Mouse (Mus musculus): ENCODE measurements around the gene Mst1. TPM values are rescaled to one million over a fixed set of nuclear protein-coding genes. Genes with fewer than 3 reads are reported as not detected.

Mst1 gene
- total and polyA plus RNA-seq, 2 experiments from 2014 or later, result not detected

GRCm38 (mm10) chr9:108063361-108063760 is 16.9 kb upstream of the Mst1 start:
- no peak overlapping the region for H3K9ac ChIP-seq (replicated peaks; ENCODE audit: low read length, poor library complexity, severe bottlenecking)
- no peak for TF ChIP-seq CTCF (IDR thresholded peaks at IDR 0.05)
- no peak overlapping the region for H3K4me3 ChIP-seq (ENCODE audit: low read depth, low read length)
- ATAC-seq (ENCODE audit: low FRiP score) (no peak), DNase-seq (ENCODE audit: low spot score) (no peak)
- H3K9me3 ChIP-seq (ENCODE audit: low read length), result no peaks in the 10 kb centered on the region
- peaks cover 63% of the 10 kb centered on the region for H3K36me3 ChIP-seq (ENCODE audit: insufficient read depth, low read length)
- H3K27ac ChIP-seq (ENCODE audit: low read depth, low read length), result no peak overlapping the region
- H3K27me3 ChIP-seq (ENCODE audit: insufficient read depth, low read length), result no peaks in the 10 kb centered on the region
- no peaks in the 10 kb centered on the region for H3K4me1 ChIP-seq (ENCODE audit: insufficient read depth, low read length)
- no peak overlapping the region for H3K4me2 ChIP-seq (ENCODE audit: low read depth, low read length, poor library complexity, severe bottlenecking)
- WGBS, result 94% methylated on average over 12 of the region's 12 CpGs

GRCm38 (mm10) chr9:108065491-108066011 is 14.7 kb upstream of the Mst1 start:
- peaks cover 61% of the 10 kb centered on the region for H3K36me3 ChIP-seq (ENCODE audit: insufficient read depth, low read length)
- ATAC-seq (ENCODE audit: low FRiP score) (peak; percentile 70; the same call in 1 of the 2 replicates), DNase-seq (ENCODE audit: low spot score) (peak; percentile 68)
- no peaks in the 10 kb centered on the region for H3K9me3 ChIP-seq (ENCODE audit: low read length)
- no peaks in the 10 kb centered on the region for H3K27me3 ChIP-seq (ENCODE audit: insufficient read depth, low read length)
- H3K4me2 ChIP-seq (ENCODE audit: low read depth, low read length, poor library complexity, severe bottlenecking), result no peak overlapping the region
- WGBS, result 36% methylated on average over 5 of the region's 5 CpGs
- H3K27ac ChIP-seq (ENCODE audit: low read depth, low read length), result no peak overlapping the region
- H3K4me3 ChIP-seq (ENCODE audit: low read depth, low read length), result no peak overlapping the region
- peak; percentile 80 for TF ChIP-seq CTCF (IDR thresholded peaks at IDR 0.05)
- no peaks in the 10 kb centered on the region for H3K4me1 ChIP-seq (ENCODE audit: insufficient read depth, low read length)
- no peak overlapping the region for H3K9ac ChIP-seq (replicated peaks; ENCODE audit: low read length, poor library complexity, severe bottlenecking)

GRCm38 (mm10) chr9:108067199-108067598 is 13.0 kb upstream of the Mst1 start:
- ATAC-seq (ENCODE audit: low FRiP score) (no peak), DNase-seq (ENCODE audit: low spot score) (no peak)
- no peaks in the 10 kb centered on the region for H3K9me3 ChIP-seq (ENCODE audit: low read length)
- H3K36me3 ChIP-seq (ENCODE audit: insufficient read depth, low read length), result peaks cover 63% of the 10 kb centered on the region
- no peak overlapping the region for H3K4me2 ChIP-seq (ENCODE audit: low read depth, low read length, poor library complexity, severe bottlenecking)
- H3K4me3 ChIP-seq (ENCODE audit: low read depth, low read length), result no peak overlapping the region
- H3K4me1 ChIP-seq (ENCODE audit: insufficient read depth, low read length), result no peaks in the 10 kb centered on the region
- 80% methylated on average over 7 of the region's 7 CpGs for WGBS
- TF ChIP-seq CTCF (IDR thresholded peaks at IDR 0.05), result no peak
- H3K27ac ChIP-seq (ENCODE audit: low read depth, low read length), result no peak overlapping the region
- H3K27me3 ChIP-seq (ENCODE audit: insufficient read depth, low read length), result no peaks in the 10 kb centered on the region
- H3K9ac ChIP-seq (replicated peaks; ENCODE audit: low read length, poor library complexity, severe bottlenecking), result no peak overlapping the region

GRCm38 (mm10) chr9:108067900-108068299 is 12.3 kb upstream of the Mst1 start:
- ATAC-seq (ENCODE audit: low FRiP score), result peak; percentile 11; the same call in 1 of the 2 replicates
- Histone ChIP-seq H3K27me3 (ENCODE audit: insufficient read depth, low read length) (no peaks in the 10 kb centered on the region), H3K9ac (replicated peaks; ENCODE audit: low read length, poor library complexity, severe bottlenecking) (no peak overlapping the region), H3K9me3 (ENCODE audit: low read length) (no peaks in the 10 kb centered on the region), H3K4me3 (ENCODE audit: low read depth, low read length) (no peak overlapping the region), H3K27ac (ENCODE audit: low read depth, low read length) (no peak overlapping the region), H3K4me2 (ENCODE audit: low read depth, low read length, poor library complexity, severe bottlenecking) (no peak overlapping the region), H3K36me3 (ENCODE audit: insufficient read depth, low read length) (peaks cover 56% of the 10 kb centered on the region), H3K4me1 (ENCODE audit: insufficient read depth, low read length) (no peaks in the 10 kb centered on the region)
- peak; percentile 97 for TF ChIP-seq CTCF (IDR thresholded peaks at IDR 0.05)
- peak; percentile 82 for DNase-seq (ENCODE audit: low spot score)
- 17% methylated on average over 8 of the region's 8 CpGs for WGBS

- Histone ChIP-seq H3K9me3 (ENCODE audit: low read length) (no peaks in the 10 kb centered on the region), H3K36me3 (ENCODE audit: insufficient read depth, low read length) (peaks cover 45% of the 10 kb centered on the region), H3K4me1 (ENCODE audit: insufficient read depth, low read length) (no peaks in the 10 kb centered on the region), H3K9ac (replicated peaks; ENCODE audit: low read length, poor library complexity, severe bottlenecking) (no peak overlapping the region), H3K27me3 (ENCODE audit: insufficient read depth, low read length) (no peaks in the 10 kb centered on the region), H3K27ac (ENCODE audit: low read depth, low read length) (no peak overlapping the region), H3K4me2 (ENCODE audit: low read depth, low read length, poor library complexity, severe bottlenecking) (no peak overlapping the region), H3K4me3 (ENCODE audit: low read depth, low read length) (no peak overlapping the region)
- DNase-seq (ENCODE audit: low spot score) (no peak), ATAC-seq (ENCODE audit: low FRiP score) (no peak)
- 90% methylated on average over 9 of the region's 9 CpGs for WGBS
- no peak for TF ChIP-seq CTCF (IDR thresholded peaks at IDR 0.05)
These were observed 11.2 kb upstream of the Mst1 start for GRCm38 (mm10) chr9:108069007-108069406.

- Histone ChIP-seq H3K4me3 (ENCODE audit: low read depth, low read length) (no peak overlapping the region), H3K4me1 (ENCODE audit: insufficient read depth, low read length) (no peaks in the 10 kb centered on the region), H3K4me2 (ENCODE audit: low read depth, low read length, poor library complexity, severe bottlenecking) (no peak overlapping the region), H3K27me3 (ENCODE audit: insufficient read depth, low read length) (no peaks in the 10 kb centered on the region), H3K9me3 (ENCODE audit: low read length) (no peaks in the 10 kb centered on the region), H3K27ac (ENCODE audit: low read depth, low read length) (no peak overlapping the region), H3K36me3 (ENCODE audit: insufficient read depth, low read length) (peaks cover 40% of the 10 kb centered on the region), H3K9ac (replicated peaks; ENCODE audit: low read length, poor library complexity, severe bottlenecking) (no peak overlapping the region)
- ATAC-seq (ENCODE audit: low FRiP score) (no peak), DNase-seq (ENCODE audit: low spot score) (no peak)
- TF ChIP-seq CTCF (IDR thresholded peaks at IDR 0.05), result no peak
- WGBS, result 93% methylated on average over 7 of the region's 7 CpGs
These were observed 10.7 kb upstream of the Mst1 start for GRCm38 (mm10) chr9:108069529-108069928.
